Mouse (Mus musculus): Measurements from ENCODE around the gene Adcy1.

Gene Adcy1

GRCm38 (mm10) chr11:7226810-7227550 lies 163.7 kb downstream of the Adcy1 start:
- no peak for DNase-seq

- DNase-seq, result no peak
Measured at GRCm38 (mm10) chr11:7228107-7228506, 164.8 kb downstream of the Adcy1 start.
